Mouse (Mus musculus): ENCODE data around the gene Mbtps1.

Mbtps1 gene

DNA sequence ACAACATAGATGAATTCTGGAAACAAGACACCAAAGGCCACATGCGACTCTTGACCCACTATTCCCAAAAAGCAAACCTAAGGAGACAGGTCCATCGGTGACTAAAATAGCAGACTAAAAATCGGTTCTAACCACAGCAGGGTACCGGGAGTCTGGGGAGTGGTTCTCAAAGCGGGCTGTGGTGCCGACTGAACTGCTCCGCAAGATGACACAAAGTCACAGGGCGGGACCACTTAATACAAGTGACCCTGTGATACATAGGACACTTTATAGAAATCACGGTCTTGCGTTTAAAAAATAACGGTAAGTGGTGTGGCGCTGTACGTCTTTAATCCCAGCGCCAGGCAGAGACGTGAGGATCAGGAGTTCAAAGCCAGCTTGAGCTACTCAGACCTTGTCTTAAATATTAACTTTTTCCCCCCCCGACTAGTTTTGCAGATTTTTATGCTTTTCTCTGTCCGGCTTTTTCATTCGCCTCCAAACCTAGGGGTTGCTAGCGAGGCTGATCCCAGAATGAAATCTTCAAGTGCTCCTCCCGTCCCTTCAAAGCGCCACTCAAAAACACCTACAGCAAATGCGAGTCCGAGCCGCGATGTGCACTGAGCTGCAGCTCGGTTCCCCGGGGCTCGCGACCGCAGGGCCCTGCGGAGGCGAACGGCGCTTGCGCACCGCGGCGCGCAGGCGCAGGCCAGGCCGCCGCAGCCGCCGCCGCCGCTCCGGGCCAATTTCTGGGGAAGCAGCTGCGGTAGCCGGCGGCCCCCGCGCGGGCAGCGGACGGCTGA lies 523 bp downstream of the Mbtps1 start:
- DNase-seq (ENCODE audit: low read depth, low spot score) = peak; percentile 69

- no peak for DNase-seq (ENCODE audit: low read depth, low spot score)
These were observed 1.4 kb downstream of the Mbtps1 start for GRCm38 (mm10) chr8:119557132-119557531.

- no peak for DNase-seq (ENCODE audit: low read depth, low spot score)
These were observed 2.7 kb downstream of the Mbtps1 start for GRCm38 (mm10) chr8:119555861-119556260.

- DNase-seq (ENCODE audit: low read depth, low spot score) = no peak
These were observed 5.6 kb downstream of the Mbtps1 start for GRCm38 (mm10) chr8:119552967-119553366.

- no peak for DNase-seq (ENCODE audit: low read depth, low spot score)
These were observed 9.9 kb downstream of the Mbtps1 start for GRCm38 (mm10) chr8:119548560-119549113.

- DNase-seq (ENCODE audit: low read depth, low spot score) = no peak
These were observed 11.4 kb downstream of the Mbtps1 start for GRCm38 (mm10) chr8:119547019-119547691.

DNA sequence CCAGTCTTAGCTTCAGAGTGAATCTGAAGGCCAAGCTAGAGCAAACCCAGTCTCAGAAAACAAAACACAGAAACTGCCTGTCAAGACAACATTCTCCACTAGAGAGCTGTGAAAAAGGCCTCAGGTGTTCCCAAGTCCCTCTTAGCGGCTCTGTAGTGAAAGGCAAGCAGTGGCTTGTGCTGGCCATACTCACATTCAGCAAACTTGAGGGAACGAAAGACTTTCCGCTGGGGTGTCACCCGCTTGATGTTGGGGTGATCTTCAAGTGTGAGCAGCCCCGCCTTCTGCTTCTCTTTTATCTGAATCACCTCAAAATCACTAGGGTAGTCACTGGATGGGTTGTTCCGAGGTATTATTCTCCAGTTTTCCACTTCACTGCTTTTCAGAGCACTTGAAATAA lies 12.7 kb downstream of the Mbtps1 start:
- no peak for DNase-seq (ENCODE audit: low read depth, low spot score)

DNA sequence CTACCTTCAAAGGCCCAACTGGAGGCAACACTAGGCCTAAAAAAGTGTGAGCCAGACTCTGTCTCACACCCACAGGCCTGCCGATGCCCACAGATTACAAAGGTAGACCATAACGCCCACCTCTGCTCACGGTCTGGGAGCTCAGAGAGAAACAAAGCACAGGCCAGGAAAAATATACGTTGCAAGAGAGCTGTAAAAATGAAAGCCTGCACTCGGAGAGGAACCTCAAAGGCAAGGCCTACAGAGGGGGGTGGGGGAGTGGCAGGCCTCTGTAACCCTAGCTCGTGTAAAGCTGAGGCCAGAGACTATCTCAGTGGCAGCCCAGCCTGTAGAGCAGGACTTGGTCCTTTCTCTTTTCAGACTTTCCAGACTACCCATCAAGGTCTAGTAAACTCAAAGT lies 13.4 kb downstream of the Mbtps1 start:
- no peak for DNase-seq (ENCODE audit: low read depth, low spot score)

GRCm38 (mm10) chr8:119544606-119545005 lies 13.9 kb downstream of the Mbtps1 start:
- DNase-seq (ENCODE audit: low read depth, low spot score) = no peak

- DNase-seq (ENCODE audit: low read depth, low spot score) = no peak
These were observed 26.6 kb downstream of the Mbtps1 start for GRCm38 (mm10) chr8:119531973-119532372.

DNA sequence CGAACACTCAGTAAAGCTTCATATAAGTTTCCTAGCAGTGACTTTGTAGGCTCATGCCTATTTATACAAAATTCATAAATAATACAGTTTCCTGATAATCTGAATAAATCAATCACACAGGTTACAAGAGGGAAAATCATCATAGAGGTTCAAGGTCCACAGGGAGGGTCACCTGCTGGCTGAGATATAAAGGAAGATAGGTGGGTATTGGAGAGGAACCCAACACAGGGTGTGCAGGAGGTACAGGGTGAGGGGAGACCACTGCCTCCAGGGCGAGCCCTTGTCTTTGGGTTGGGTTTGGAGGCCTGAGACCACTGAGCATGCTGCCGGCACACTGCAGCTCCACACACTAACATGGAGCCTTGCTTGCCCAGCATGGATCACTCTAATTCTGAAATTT lies 27.1 kb downstream of the Mbtps1 start:
- no peak for DNase-seq (ENCODE audit: low read depth, low spot score)

DNA sequence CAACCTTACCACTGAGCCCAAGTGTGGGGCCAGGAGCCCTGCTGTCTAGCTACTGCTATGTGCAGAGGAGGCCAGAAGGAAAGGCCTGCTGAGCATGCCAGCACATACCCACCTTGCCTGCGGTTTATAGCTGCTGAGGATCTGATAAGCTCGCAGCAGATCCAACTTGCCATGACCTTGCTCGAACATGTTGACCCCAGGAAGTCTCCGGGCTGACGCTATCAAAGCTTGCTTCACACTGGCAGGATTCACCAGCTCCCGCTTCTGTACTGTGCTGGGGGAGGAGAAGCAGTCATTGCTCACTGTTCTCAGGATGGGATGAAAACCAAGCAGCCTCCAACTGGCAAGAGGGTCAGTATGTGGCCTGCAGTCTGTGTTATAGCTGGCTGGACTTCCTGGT lies 27.6 kb downstream of the Mbtps1 start:
- DNase-seq (ENCODE audit: low read depth, low spot score) = no peak

- no peak for DNase-seq (ENCODE audit: low read depth, low spot score)
These were observed 29.8 kb downstream of the Mbtps1 start for GRCm38 (mm10) chr8:119528762-119529161.

DNA sequence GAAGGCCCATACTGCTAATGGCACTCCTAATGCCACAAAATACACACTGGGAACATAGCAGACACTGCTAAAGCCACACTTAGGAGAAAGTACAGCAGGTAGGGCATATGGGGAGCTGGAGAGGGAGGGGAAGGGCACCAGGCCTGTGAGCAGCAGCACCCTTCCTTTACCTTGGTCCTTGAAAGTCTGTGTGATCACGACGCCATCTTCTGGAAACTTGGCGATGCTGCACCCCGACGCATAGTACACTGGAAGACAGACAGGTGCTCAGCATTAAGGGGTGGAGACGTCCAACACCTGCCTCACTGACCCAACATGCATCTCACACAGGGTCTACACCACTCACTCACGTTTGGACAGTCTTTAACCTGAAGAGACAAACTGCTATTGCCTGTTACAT lies 38.4 kb downstream of the Mbtps1 start:
- DNase-seq (ENCODE audit: low read depth, low spot score) = no peak

- no peak for DNase-seq (ENCODE audit: low read depth, low spot score)
These were observed 41.9 kb downstream of the Mbtps1 start for GRCm38 (mm10) chr8:119516674-119517073.

DNA sequence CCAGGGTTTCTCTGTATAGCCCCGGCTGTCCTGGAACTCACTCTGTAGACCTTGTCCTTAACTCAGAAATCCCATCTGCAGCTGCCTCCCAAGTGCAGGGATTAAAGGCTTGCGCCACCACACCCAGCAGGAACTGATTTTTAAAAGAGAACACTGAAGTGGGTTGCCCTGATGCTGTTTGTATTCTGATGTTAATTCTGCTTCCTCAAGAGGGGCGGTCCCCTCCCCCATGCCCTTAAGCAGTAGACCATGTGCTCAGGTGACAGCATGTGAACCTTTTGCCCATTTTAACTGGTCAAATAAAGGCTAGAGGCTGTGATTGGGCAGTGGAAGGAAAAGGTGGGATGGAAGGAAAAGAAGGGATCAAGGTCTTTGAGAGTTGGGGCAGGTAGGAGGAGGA lies 42.8 kb downstream of the Mbtps1 start:
- DNase-seq (ENCODE audit: low read depth, low spot score) = no peak

DNA sequence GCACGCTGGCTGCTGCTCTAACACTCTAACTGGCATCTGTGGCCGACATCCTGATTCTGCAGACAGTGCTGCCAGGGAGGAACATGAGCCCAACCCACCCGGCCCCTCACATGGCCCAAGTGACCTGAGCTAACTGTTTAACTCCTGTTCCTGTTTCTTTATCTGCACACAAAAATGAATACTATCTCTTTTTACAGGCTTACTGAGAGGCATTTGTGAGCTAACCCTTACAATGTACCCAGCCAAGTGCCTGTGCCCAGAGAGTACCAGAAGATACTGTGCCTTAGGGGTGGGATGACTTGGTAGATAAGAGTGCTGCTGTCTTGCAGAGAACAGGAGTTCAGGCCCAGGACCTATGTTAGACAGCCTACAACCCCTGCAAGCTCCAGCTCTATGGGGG lies 43.6 kb downstream of the Mbtps1 start:
- DNase-seq (ENCODE audit: low read depth, low spot score) = no peak

DNA sequence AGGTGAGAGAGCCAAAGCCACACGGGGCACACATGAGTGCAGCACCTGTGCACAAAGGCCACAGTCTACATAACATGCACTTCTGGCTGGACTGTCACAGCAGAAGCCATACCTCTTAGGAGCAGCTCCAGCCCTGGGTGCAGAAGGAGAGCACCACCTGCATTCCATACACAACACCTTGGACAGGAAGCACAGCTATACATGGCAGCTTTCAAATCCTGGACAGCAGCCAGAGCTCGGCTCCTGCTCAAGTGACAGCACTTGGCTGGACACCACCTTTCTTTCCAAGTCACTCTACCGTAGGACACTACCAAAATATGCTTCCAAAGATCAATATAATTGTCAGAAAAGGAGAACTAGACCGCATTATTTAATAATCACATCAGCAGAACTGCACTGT lies 45.1 kb downstream of the Mbtps1 start:
- DNase-seq (ENCODE audit: low read depth, low spot score) = no peak

- DNase-seq (ENCODE audit: low read depth, low spot score) = no peak
These were observed 46.8 kb downstream of the Mbtps1 start for GRCm38 (mm10) chr8:119511722-119512121.

DNA sequence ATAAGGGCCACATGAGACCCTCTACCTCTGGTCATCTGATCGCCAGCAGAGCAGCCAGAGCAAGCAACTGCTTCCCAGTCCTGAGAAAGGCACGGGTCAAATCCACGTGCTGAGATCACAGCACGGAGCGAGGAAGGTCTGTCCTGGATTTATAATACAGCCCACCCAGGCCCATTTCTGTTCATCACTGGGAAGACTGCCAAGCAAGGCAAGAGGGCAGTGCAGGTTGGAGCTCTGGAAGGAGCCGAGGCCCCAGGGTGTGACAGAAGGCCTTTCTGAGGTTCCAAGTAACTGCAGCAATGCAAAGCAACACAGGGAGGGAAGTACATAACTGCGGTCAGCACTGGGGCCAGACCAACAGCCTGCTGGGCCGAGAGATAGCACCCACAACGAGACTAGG lies 48.1 kb downstream of the Mbtps1 start:
- DNase-seq (ENCODE audit: low read depth, low spot score) = no peak

- DNase-seq (ENCODE audit: low read depth, low spot score) = no peak
These were observed 52.4 kb downstream of the Mbtps1 start for GRCm38 (mm10) chr8:119506106-119506505.

GRCm38 (mm10) chr8:119505488-119505887 lies 53.0 kb downstream of the Mbtps1 start:
- no peak for DNase-seq (ENCODE audit: low read depth, low spot score)

DNA sequence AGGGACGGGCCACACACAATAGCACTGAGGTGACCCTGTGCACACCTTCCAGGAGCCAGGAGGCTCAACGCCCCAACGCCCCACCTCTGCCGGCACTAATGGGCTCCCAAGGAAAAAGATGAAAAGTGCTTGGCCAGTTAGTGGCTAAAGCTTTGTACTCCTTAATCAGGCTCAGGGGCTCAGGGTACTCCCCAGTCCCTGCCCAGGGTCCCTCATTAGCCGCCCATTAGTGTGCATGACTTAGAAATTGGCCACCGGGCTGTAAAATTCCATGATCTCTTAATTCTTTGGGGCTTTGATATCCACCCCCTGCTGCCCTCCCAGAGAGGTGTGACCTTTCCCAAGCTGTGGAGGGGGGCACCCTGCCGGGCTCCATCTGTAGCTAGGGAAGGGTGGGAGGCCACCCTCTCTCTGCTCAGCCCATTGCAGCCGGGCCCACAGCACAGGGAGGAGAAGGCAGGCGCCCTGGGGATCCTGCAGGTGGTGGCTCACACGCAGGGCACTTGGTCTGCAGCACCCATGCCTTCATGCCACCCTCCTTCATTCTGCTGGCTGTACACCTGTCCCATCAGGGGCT lies 55.3 kb downstream of the Mbtps1 start:
- no peak for DNase-seq (ENCODE audit: low read depth, low spot score)

Data from embryo, embryonic 11.5 days (tissue).